Mouse (Mus musculus): ENCODE results near the gene Ccdc155.

DNA sequence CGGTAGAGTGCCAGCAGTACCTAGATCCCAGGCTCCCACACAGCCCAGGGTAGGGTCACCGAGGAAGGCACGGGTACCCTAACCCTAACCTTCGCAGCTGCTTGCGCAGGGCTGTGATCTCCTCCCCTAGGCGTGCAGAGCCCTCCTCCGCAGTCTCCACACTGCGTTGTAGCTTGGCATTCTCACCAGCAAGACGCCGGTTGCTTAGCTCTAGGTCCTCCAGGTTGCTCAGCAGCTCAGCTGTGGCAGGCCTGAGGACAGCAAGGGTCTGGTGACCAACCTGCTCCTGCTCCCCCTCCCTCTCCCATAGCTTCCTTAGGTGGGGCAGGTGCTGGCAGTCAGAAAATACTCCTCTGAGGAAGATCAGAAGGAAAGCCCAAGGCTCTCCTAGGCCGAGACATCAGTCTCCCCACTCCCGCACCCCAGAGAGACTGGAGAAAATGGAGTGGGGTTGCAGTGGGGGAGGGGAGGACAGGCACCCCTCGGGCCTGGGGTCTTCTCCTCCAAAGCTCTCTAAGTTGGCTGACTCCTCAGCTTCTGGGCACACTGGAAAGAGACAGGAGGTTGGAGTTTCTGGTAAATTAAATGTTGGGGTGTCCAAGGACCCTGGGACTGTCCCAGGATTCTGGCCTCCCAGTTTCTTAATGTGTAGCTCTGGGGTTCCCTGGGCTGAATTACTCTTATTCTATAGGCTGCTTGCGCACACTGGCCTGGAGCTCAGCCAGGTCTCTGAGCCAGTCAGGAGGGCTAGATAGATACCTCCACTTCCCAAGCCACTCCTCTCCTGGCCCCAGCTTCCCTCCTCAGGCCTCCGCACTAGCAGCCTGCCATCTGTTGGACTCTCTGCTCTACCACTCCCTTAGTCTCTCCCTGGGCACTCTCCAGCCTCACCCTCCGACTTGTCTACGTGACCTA lies 10.6 kb downstream of the Ccdc155 start:
- TF ChIP-seq CTCF (IDR thresholded peaks at IDR 0.05; ENCODE audit: control insufficient read depth, insufficient read depth, insufficient read length), result no peak
- TF ChIP-seq USF1 (IDR thresholded peaks at IDR 0.05; ENCODE audit: low read depth), result no peak
- no peak for TF ChIP-seq CEBPB (IDR thresholded peaks at IDR 0.05; ENCODE audit: low read depth)
- no peak for TF ChIP-seq MYOG (IDR thresholded peaks at IDR 0.05; ENCODE audit: control insufficient read depth, extremely low read depth, insufficient read length)

Measured in C2C12 (cell line).